Comparison of ENCODE assay signal across 8 mouse cellular contexts in the genomic region with DNA sequence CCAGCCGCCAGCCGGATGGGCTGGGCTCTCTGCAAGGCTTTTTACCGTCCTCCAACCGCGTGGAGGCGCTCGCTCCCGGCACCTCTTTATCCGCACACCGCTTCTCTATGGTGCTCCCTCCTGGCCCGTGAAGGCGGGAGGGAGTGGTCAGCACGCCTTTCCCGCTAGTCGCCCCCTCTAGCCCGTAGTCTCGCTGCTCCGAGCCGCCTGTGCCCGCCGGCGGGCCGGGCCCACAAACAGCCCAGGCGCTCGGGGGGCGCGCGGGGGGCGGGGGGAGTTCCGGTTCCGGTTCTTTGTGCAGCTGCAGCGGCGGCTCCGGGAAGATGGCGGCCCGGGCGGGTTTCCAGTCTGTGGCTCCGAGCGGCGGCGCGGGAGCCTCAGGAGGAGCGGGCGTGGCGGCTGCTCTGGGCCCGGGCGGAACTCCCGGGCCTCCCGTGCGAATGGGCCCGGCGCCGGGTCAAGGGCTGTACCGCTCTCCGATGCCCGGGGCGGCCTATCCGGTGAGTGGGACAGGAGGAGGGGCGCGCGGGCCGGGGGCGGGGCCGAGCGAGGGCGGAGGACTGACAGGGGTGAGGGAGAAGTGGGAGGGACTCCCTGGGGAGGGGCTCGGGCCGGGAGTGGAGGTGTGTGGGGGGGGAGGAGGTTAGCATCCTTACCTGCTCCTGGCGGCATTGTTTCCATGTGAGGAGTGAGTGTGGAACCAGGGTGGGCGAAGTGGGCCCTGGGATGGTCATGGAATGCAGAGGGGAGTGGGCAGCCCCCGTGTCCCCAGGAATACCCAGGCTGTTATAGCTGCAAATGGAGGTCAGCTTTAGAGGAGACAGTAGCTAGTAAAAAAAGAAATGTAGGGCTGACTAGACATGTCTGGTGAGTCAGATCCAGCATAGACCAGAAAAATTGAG. TPM values are rescaled to one million over a fixed set of nuclear protein-coding genes. Genes with fewer than 3 reads are reported as not detected.
DNase-seq lines count a peak whose midpoint lies in the region; ATAC-seq lines count a peak whose summit lies in the region.

A gene (plus strand): TSS at position 131 of the 902 bp plus-strand sequence.

- H3K4me1 ChIP-seq in forebrain, embryonic 11.5 days (replicated peaks; ENCODE audit: control insufficient read depth, insufficient read depth, low read length) = peaks cover 18% of the 10 kb centered on the region
- H3K4me1 ChIP-seq in heart, embryonic 16.5 days (ENCODE audit: control insufficient read depth, insufficient read depth, low read length) = peaks cover 39% of the 10 kb centered on the region
- peaks cover 52% of the 10 kb centered on the region for H3K4me1 ChIP-seq in liver, embryonic 15.5 days (replicated peaks)
- H3K4me1 ChIP-seq in neural tube, embryonic 12.5 days = peaks cover 38% of the 10 kb centered on the region

- peak within 1 kb of the TSS; percentile 99 for H3K9ac ChIP-seq in forebrain, embryonic 11.5 days (ENCODE audit: low read length)
- H3K9ac ChIP-seq in heart, embryonic 16.5 days (ENCODE audit: low read length) = peak within 1 kb of the TSS; percentile 89
- H3K9ac ChIP-seq in liver, embryonic 15.5 days = peak within 1 kb of the TSS; percentile 92
- peak within 1 kb of the TSS; percentile 94 for H3K9ac ChIP-seq in neural tube, embryonic 12.5 days

- no peaks in the 10 kb centered on the region for H3K9me3 ChIP-seq in forebrain, embryonic 11.5 days (ENCODE audit: control insufficient read depth, low read length)
- no peaks in the 10 kb centered on the region for H3K9me3 ChIP-seq in heart, embryonic 16.5 days (replicated peaks; ENCODE audit: control insufficient read depth, low read length)
- no peaks in the 10 kb centered on the region for H3K9me3 ChIP-seq in liver, embryonic 15.5 days (replicated peaks)
- H3K9me3 ChIP-seq in neural tube, embryonic 12.5 days = no peaks in the 10 kb centered on the region

- peak within 1 kb of the TSS; percentile 72 for H3K4me3 ChIP-seq in forebrain, embryonic 11.5 days (ENCODE audit: low read depth, low read length)
- H3K4me3 ChIP-seq in heart, embryonic 16.5 days (ENCODE audit: low read length) = peak within 1 kb of the TSS; percentile 71
- peak within 1 kb of the TSS; percentile 97 for H3K4me3 ChIP-seq in liver, embryonic 15.5 days (replicated peaks)
- peak within 1 kb of the TSS; percentile 78 for H3K4me3 ChIP-seq in neural tube, embryonic 12.5 days

- H3K4me2 ChIP-seq in forebrain, embryonic 11.5 days (ENCODE audit: low read depth, low read length, severe bottlenecking) = peak within 1 kb of the TSS; percentile 70
- H3K4me2 ChIP-seq in heart, embryonic 16.5 days (ENCODE audit: low read depth, low read length) = peak within 1 kb of the TSS; percentile 82
- peak within 1 kb of the TSS; percentile 78 for H3K4me2 ChIP-seq in liver, embryonic 15.5 days
- peak within 1 kb of the TSS; percentile 97 for H3K4me2 ChIP-seq in neural tube, embryonic 12.5 days (replicated peaks)

- peak within 1 kb of the TSS; percentile 88 for H3K27ac ChIP-seq in forebrain, embryonic 11.5 days (ENCODE audit: low read depth, low read length)
- peak within 1 kb of the TSS; percentile 95 for H3K27ac ChIP-seq in heart, embryonic 16.5 days (ENCODE audit: low read length)
- H3K27ac ChIP-seq in liver, embryonic 15.5 days (replicated peaks) = peak within 1 kb of the TSS; percentile 91
- peak within 1 kb of the TSS; percentile 91 for H3K27ac ChIP-seq in neural tube, embryonic 12.5 days

- H3K36me3 ChIP-seq in forebrain, embryonic 11.5 days (ENCODE audit: control insufficient read depth, insufficient read depth, low read length) = peaks cover 3% of the 10 kb centered on the region
- peaks cover 10% of the 10 kb centered on the region for H3K36me3 ChIP-seq in heart, embryonic 16.5 days (ENCODE audit: control insufficient read depth, insufficient read depth)
- H3K36me3 ChIP-seq in liver, embryonic 15.5 days (replicated peaks) = peaks cover 11% of the 10 kb centered on the region
- peaks cover 31% of the 10 kb centered on the region for H3K36me3 ChIP-seq in neural tube, embryonic 12.5 days

- WGBS in forebrain, embryonic 11.5 days = under 1% methylated on average over 57 of the region's 71 CpGs
- whole genome bisulfite sequencing in heart, embryonic 16.5 days = under 1% methylated on average over 66 of the region's 71 CpGs
- 1% methylated on average over 71 of the region's 71 CpGs for WGBS in liver, embryonic 15.5 days (ENCODE audit: insufficient replicate concordance)
- under 1% methylated on average over 66 of the region's 71 CpGs for WGBS in neural tube, embryonic 12.5 days

- DNase-seq in CD8-positive naive resting alpha-beta T cell, adult 2 months (ENCODE audit: low read depth in 2 of 2, low spot score in 2 of 2) = peak; percentile 88 to 91
- peak; percentile 85 for DNase-seq in c-Kit-positive CD71-negative TER-119-negative erythroid progenitor cells, embryonic 14.5 days (ENCODE audit: low read depth)
- DNase-seq in forebrain, embryonic 11.5 days (ENCODE audit: low spot score) = peak; percentile 99
- peak; percentile 94 to 98 for DNase-seq in kidney, postnatal 36 days
- peak; percentile 92 for DNase-seq in telencephalon, adult 2 months (ENCODE audit: low read depth, low spot score)

- H3K27me3 ChIP-seq in forebrain, embryonic 11.5 days (ENCODE audit: control insufficient read depth, insufficient read depth, low read length) = no peaks in the 10 kb centered on the region; the same call in 1 of the 2 replicates
- 0 out of 2 replicates have a peak, but pooled peaks cover 4% of the 10 kb centered on the region for H3K27me3 ChIP-seq in heart, embryonic 16.5 days (ENCODE audit: control insufficient read depth, insufficient read depth, low read length)
- peaks cover 16% of the 10 kb centered on the region for H3K27me3 ChIP-seq in liver, embryonic 15.5 days
- H3K27me3 ChIP-seq in neural tube, embryonic 12.5 days (replicated peaks) = no peaks in the 10 kb centered on the region

- peak; percentile 97 for ATAC-seq in forebrain, embryonic 11.5 days (replicated peaks; ENCODE audit: low FRiP score)
- peak; percentile 87 for ATAC-seq in heart, embryonic 16.5 days (replicated peaks; ENCODE audit: extremely low read depth, insufficient read depth, low FRiP score)
- ATAC-seq in liver, embryonic 15.5 days (ENCODE audit: insufficient read depth) = peak; percentile 91
- peak; percentile 91 for ATAC-seq in neural tube, embryonic 12.5 days (ENCODE audit: low FRiP score, low read depth)

RNA-seq across cellular contexts. Expression of the gene that starts here (rescaled TPM):
- 134 and 142 TPM in 2 replicates for polyA plus RNA-seq in forebrain, embryonic 11.5 days (2014; fragmentation: Nextera tagmentation; extraction: Ambion mirVana)
- 21.7 and 21.9 TPM in 2 replicates for polyA plus RNA-seq in heart, embryonic 16.5 days (2015; fragmentation: Nextera tagmentation; extraction: Ambion mirVana)
- polyA plus RNA-seq in liver, embryonic 15.5 days (2015; fragmentation: Nextera tagmentation; extraction: Ambion mirVana) = 5.3 and 5.7 TPM in 2 replicates
- polyA plus RNA-seq in neural tube, embryonic 12.5 days (2016; fragmentation: Nextera tagmentation; extraction: Ambion mirVana) = 142 and 146 TPM in 2 replicates

Comparison
In these comparisons a context has a peak if more than half of its experiments do, and no peak if none do; other contexts are left out.
1. Peak in every context shown above with its lines: DNase-seq, ATAC-seq, H3K4me3 ChIP-seq and H3K27ac ChIP-seq.